Mouse (Mus musculus): ENCODE measurements around the gene Slc7a10.

DNA sequence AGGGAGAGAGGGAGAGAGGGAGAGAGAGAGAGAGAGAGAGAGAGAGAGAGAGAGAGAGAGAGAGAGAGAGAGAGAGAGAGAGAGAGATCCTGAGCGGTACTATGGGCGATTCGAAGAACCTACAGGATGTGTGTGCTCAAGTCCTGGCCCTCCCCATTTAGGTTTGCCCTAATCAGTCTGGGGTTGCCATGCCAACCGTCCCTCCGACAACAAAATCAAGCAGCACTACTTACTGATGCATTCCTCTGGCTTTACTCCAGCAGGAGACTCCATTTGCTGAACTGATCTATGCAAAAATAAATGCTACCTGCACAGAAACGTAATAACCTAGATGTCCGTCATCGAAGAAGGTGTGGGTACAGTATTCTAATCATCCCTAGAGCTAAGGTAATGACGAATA is 49.1 kb downstream of the Slc7a10 start:
- TF ChIP-seq MYOG (IDR thresholded peaks at IDR 0.05; ENCODE audit: control insufficient read depth, extremely low read depth, insufficient read length) (no peak), MAX (IDR thresholded peaks at IDR 0.05) (no peak), CTCF (IDR thresholded peaks at IDR 0.05; ENCODE audit: control insufficient read depth, insufficient read depth, insufficient read length) (no peak), USF1 (IDR thresholded peaks at IDR 0.05; ENCODE audit: low read depth) (no peak), MYOD1 (IDR thresholded peaks at IDR 0.05; ENCODE audit: control insufficient read depth, insufficient read length, low read depth) (no peak), CEBPB (IDR thresholded peaks at IDR 0.05; ENCODE audit: low read depth) (no peak)
